Mouse (Mus musculus): ENCODE data around the gene Tmem60. TPM values are rescaled to one million over a fixed set of nuclear protein-coding genes. Genes with fewer than 3 reads are reported as not detected.

The Tmem60 gene
- total RNA-seq, 2 experiments from 2014 or later = 20.1 to 21.7 TPM

DNA sequence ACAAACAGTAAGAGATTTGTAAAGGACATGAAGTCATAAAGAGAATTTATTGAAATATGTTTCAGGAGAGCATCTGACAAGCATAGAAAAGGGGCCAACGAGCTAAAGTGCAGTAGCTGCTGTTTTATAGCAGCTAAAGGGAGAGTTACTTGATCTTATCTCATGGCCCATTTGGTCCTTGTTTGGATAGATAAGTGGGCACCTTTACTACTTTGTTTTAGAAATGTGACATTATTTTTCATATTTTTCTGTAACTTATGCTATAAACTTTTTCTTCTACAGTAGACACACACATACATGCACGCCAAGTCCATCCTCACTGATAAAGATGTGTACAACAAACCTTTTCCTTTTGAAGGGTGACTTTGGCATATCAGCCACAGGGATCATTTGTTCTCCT is 23.4 kb downstream of the Tmem60 start:
- DNase-seq (ENCODE audit: low spot score) = no peak

DNA sequence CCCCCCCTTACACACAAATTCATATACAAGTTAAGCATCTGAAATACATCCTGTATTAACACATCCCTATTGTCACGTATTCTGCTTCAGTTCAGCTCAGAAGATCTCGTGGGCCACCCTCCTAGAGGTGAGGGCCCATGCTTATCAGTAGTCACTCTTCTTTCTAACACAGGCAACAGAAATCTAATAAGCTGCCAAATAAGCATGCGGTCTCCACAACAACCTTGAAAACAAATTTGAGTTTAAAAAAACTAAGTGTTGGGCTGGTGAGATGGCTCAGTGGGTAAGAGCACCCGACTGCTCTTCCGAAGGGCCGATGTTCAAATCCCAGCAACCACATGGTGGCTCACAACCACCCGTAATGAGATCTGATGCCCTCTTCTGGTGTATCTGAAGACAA is 24.2 kb downstream of the Tmem60 start:
- DNase-seq (ENCODE audit: low spot score) = no peak

DNA sequence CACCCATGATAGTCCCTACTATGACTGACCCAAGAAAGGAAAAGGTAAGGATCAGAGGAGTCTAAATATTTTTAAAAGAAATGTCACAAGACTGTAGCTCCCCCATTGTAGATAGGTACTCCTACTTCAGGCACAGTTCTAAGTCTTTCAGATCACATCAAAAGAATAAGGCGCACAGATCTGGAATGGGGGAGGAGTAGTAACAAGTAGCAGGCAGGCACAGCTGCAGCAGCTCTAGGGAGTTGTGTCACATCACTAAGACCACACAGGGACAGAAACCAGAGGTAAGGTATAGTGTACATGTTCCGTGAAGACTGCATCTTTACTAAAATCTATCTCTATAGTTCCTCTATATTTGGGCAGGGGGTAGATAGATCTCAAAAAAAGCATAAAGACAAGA is 29.8 kb downstream of the Tmem60 start:
- DNase-seq (ENCODE audit: low spot score) = no peak

DNA sequence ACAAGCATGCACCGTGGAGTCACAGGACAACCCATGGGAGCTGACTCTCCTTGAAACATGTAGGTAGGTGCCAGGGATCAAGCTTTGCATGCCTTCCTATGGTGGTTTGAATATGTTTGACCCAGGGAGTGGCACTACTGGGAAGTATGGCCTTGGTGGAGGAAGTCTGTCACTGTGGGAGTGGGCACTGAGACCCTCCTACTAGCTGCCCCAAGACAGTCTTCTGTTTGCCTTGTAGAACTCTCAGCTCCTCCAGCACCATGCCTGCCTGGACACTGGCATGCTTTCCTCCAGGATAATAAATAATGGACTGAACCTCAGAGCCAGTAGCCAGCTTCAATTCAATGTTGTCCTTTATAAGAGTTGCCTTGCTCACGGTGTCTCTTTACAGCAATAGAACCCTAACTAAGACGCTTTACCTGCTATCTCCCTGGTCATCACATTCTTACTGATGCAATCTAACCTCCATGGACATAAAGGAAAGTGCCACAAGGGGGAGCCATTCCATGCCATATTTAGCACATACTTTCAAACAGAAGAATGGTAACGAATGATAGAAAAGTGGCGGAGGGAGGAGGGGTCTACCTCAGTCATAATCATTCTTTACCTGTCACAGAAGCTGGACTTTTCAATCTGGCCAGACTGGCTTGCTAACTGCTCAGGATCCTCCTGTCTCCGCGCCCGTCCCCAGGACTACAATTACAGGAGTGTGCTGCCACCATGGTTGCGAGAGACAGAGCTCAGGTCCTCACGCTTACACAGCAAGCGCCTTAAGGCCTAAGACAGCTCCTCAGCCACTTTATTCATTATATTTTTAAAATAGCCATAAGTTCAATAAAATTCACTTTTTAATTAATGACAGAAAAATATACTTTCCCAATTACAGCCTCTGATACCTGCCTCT is 31.6 kb downstream of the Tmem60 start:
- peak; percentile 73 for DNase-seq (ENCODE audit: low spot score)

DNA sequence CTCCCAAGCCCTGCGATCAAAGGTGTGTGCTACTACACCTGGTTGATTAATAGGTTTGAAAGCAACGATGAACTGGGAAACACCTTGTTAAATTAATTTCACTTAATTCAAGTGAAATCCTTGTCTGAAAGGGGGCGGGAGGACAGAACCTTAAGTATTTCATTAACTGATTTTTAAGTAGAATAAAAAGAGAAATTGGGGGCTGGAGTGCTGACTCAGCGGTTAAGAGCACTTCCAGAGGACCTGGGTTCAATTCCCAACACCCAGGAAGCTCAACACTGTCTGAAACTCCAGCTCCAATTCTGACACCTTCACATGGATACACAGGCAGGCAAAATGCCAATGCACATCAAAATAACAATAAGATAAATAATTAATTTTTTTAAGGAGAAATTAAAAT is 37.0 kb downstream of the Tmem60 start:
- DNase-seq (ENCODE audit: low spot score) = no peak

DNA sequence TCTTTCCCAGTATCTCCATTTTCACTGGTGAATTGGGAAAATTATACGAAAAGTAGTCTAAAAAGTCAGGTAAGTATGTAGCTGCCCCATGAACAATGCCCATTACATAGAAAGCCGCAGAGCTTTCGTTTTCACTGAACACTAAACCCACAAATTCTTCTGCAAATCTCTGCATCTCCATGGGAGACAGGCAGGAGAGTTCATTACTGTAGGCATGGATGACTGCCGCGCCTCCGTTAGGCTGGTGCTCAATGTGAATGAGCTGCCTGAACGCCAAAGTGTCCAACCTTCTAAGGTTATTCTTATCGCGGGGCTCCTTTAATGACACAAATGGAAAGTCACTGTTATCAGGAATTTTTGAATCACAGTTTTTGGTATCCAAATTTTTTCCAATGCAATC is 37.6 kb downstream of the Tmem60 start:
- no peak for DNase-seq (ENCODE audit: low spot score)

DNA sequence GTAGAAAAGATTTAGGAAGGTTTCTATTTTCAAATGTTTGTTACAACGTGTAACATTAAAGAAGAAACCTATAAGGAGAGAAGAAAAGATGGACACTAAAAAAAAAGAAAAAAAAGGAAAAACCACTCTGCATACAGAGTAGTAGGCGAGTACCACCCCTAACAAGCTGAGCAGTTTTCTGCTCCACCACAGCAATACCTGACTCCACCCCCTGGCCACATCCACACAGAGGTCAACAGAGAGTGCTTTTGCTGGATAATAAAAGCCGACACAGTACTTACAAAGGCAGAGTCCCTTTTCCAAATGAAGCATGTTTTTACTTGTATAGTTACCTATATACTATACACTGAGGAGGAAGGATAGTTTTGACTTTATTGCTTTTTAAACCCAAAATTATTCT is 42.6 kb downstream of the Tmem60 start:
- DNase-seq (ENCODE audit: low spot score) = no peak

DNA sequence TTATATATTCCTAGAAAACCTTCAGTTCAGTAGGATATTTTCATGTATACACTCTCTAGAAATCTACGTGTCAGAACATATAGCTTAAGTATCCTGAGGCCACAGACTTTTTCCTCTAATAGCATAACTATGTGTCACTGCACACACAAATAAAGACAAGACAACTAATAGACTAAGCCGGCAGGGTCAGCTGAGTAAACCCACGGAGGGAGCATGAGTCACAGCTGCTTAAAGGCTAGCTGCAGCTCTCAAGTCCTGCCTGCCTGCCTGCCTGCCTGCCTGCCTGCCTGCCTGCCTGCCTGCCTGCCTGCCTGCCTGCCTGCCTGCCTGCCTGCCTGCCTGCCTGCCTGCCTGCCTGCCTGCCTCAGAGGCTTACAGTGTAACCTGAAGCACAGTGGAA is 43.5 kb downstream of the Tmem60 start:
- DNase-seq (ENCODE audit: low spot score) = no peak

DNA sequence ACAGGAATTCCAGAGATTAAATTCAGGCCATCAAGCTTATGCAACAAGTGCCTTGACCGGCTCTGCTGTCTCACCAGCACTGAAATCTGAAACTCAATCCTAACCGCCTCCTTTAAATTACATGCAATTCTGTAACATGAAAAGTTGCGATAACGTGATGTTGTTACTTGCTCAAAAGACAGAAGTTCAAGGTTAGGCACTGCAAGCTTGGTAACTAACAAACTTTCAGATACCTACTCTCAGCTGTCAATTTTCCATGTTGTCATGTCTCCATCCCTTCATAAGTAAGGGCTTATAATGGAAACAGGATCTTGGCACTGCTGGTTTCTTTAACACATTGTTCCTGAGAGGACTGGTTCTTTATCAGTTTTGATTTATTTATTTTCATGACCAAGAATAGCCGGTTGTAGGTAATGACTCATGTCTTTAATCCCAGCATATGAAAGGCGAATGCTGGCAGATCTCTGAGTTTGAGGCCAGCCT is 47.7 kb downstream of the Tmem60 start:
- no peak for DNase-seq (ENCODE audit: low spot score)

DNA sequence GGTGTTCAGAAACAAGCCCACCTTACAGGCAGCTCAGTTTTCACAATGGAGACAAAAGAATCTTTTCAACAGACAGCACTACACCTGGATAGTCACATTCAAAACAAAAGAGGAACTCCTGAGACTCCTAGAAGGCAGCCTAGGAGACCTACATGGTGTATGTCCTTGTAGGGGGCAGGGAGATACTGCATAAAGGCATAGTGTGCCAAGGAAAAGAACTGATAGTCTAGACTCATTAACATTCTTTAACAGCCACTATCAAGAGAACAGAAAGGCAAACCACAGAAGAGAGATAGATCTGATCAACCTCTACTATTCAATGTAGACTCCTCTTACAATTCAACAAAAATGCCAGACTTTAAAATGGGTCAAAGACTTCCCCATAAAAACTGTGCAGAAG is 48.4 kb downstream of the Tmem60 start:
- DNase-seq (ENCODE audit: low spot score) = no peak

DNA sequence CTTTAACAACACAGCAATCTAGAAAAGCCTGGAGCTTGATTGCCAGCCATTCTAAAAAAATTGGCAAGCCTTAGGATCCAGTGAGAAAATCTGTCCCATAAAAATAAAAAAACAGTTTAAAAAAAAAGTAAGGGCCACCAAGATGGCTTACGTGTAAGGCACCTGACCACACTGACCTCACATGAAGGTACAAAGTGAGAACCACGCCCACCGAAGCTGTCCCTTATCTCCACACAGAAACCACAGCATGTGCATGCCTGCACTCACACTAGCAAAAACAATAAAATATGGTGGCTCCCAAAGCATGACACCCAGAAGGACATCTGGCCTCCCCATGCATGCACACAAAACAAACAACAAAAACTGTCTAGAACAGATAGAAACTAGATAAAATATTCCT is 49.3 kb downstream of the Tmem60 start:
- DNase-seq (ENCODE audit: low spot score) = no peak

DNA sequence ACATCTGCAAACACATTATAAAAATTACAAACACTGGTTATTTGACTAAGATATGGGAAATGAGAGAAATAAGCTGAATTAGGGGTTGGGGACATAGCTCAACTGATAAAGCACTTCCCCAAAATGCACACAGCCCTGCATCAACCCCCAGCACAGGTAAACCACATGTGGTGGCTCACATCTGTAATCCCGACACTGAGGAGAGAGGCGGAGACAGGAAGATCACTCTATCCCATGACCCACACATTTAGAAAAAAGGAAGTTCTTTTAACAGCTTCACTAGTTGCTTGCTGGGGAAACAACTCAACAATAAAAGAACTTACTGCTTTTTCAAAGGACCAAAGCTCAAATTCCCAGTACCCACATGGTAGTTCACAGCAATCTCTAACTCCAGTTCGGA is 50.6 kb downstream of the Tmem60 start:
- no peak for DNase-seq (ENCODE audit: low spot score)

DNA sequence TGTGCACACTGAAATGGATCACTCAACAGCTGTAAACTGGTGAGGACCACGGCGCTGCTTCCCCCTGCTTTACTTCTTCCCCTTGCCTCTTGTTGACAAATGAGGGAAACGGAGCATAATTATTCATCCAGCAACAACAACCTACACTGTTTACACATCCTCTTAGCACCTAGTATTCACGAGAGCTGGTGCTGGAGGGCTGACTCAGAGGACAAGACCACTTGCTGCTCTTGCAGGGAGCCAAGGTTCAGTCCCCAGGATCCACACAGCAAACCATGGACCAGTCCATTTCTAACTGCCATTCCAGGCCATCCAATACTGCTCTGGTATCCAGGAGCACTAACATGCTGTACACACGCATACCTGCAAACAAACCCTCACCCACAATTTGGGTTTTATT is 53.9 kb downstream of the Tmem60 start:
- no peak for DNase-seq (ENCODE audit: low spot score)

Other genes with a start within 250 kb of the Tmem60 start
- 100 to 1,000 TPM; 162 to 166 TPM for gene Phtf2, start 67 bp upstream of the Tmem60 start, total RNA-seq (2021)
- gene Rsbn1l, start 74.2 kb downstream of the Tmem60 start, total RNA-seq (2021) = 10 to 100 TPM in 1 of 2 experiments, 1 to 10 TPM in 1; 8.8 to 11.1 TPM
- gene Ptpn12, start 173.7 kb downstream of the Tmem60 start, total RNA-seq (2021) = 10 to 100 TPM; 13.1 to 19.5 TPM

Measured in gastrocnemius, adult 18-20 months (tissue).